Mouse (Mus musculus) CH12.LX (cell line): Measurements from ENCODE around the gene Arhgef3.

Experiments
- CTCF ChIP-seq, 2 experiments: IDR thresholded peaks in 1 of 2; conservative IDR thresholded peaks in 1 of 2; 2 replicates each; pipeline ENCODE4 v1.5.1; 2011 to 2012; ENCODE audit warnings: low read depth in 2 of 2, low read length in 2 of 2, improper control_type of control experiment in 1 of 2, inconsistent platforms in 1 of 2, mild to moderate bottlenecking in 1 of 2, moderate library complexity in 1 of 2
- PAX5 ChIP-seq: IDR thresholded peaks from 2 replicates; pipeline ENCODE4 v1.6.1; 2012; ENCODE audit warnings: low read length, inconsistent platforms, mixed read lengths
- POLR2A ChIP-seq: IDR thresholded peaks from 2 replicates; pipeline ENCODE4 v1.6.1; 2011; ENCODE audit warnings: low read depth, mild to moderate bottlenecking, improper control_type of control experiment, low read length
- SIN3A ChIP-seq: IDR thresholded peaks from 2 replicates; pipeline ENCODE4 v1.6.1; 2012; ENCODE audit warnings: low read length, improper control_type of control experiment, inconsistent platforms
- ZC3H11A ChIP-seq: IDR thresholded peaks from 2 replicates; pipeline ENCODE4 v1.6.1; 2012; ENCODE audit warnings: low read depth, mild to moderate bottlenecking, inconsistent platforms, low read length, improper control_type of control experiment

GRCm38 (mm10) chr14:27327862-27328261 lies 213.2 kb downstream of the Arhgef3 start:
- TF ChIP-seq POLR2A (no peak), PAX5 (no peak), CTCF (conservative IDR thresholded peaks at IDR 0.05 in 1 of 2, IDR thresholded peaks at IDR 0.05 in 1 of 2; ENCODE audit: low read depth in 2 of 2, low read length in 2 of 2) (no peak), SIN3A (no peak), ZC3H11A (no peak)
